Mouse (Mus musculus): Measurements from ENCODE around the gene Syn1.

GRCm38 (mm10) chrX:20819204-20819628 is 101.6 kb downstream of the Syn1 start:
- TF ChIP-seq CTCF (IDR thresholded peaks at IDR 0.05; ENCODE audit: low read depth) (peak; percentile 88), EP300 (optimal IDR thresholded peaks at IDR 0.05) (no peak)
